27 mouse cellular contexts compared by ENCODE assay signal in the genomic region with DNA sequence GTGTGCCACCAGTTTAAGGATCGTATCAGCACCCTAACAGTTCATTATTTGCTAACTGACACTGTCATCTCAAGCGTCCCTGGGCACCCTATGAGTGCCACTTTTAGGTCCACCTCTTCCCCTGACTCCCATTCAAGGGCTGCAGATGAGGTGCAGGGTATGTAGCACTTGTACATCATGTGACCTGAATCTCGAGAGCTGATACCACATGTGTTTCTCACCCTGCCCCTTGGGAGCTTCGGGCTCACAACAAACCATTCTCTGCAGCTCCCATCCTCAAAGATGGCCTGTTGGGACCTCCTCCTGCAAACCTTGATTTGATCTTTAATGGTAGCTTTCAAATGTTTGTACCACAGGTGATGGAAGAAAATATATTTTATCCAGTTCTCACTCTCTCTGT.
"Had no signal": no experiment of that assay in that cellular context is flagged by ENCODE, and none has a peak within 500 bp of the region (broad histone marks: within the 10 kb centered on the region; RNA-seq: fewer than 3 reads in every experiment).

No protein-coding gene starts in this region.

- H3K4me2 ChIP-seq: heart, embryonic 11.5 days; heart, embryonic 12.5 days; heart, embryonic 13.5 days; heart, embryonic 15.5 days; hindbrain, embryonic 12.5 days; hindbrain, embryonic 13.5 days; hindbrain, embryonic 14.5 days; hindbrain, embryonic 15.5 days; intestine, embryonic 15.5 days; kidney, embryonic 15.5 days had no signal

- H3K4me3 ChIP-seq: heart, embryonic 12.5 days; heart, embryonic 13.5 days; heart, embryonic 15.5 days; hindbrain, embryonic 10.5 days; hindbrain, embryonic 12.5 days; hindbrain, embryonic 13.5 days; hindbrain, embryonic 15.5 days; intestine, embryonic 15.5 days; kidney, embryonic 15.5 days; layer of hippocampus, adult 2 months; left cerebral cortex, adult 2 months had no signal

- H3K9me3 ChIP-seq: heart, embryonic 12.5 days; heart, embryonic 13.5 days; heart, embryonic 15.5 days; hindbrain, embryonic 10.5 days; hindbrain, embryonic 12.5 days; hindbrain, embryonic 13.5 days; hindbrain, embryonic 15.5 days; intestine, embryonic 15.5 days; kidney, embryonic 15.5 days had no signal

- H3K36me3 ChIP-seq: heart, embryonic 12.5 days; heart, embryonic 13.5 days; heart, embryonic 15.5 days; hindbrain, embryonic 10.5 days; hindbrain, embryonic 12.5 days; hindbrain, embryonic 13.5 days; hindbrain, embryonic 15.5 days; intestine, embryonic 15.5 days; kidney, embryonic 15.5 days had no signal

- H3K9ac ChIP-seq: heart, embryonic 12.5 days; heart, embryonic 13.5 days; heart, embryonic 15.5 days; hindbrain, embryonic 12.5 days; hindbrain, embryonic 13.5 days; hindbrain, embryonic 14.5 days; hindbrain, embryonic 15.5 days; intestine, embryonic 15.5 days; kidney, embryonic 15.5 days had no signal

- DNase-seq: heart, postnatal 10 days; heart, postnatal 14 days; heart, postnatal 36 days; heart, postnatal 4 days; kidney, adult 11 months; kidney, adult 18-20 months; kidney, adult 8-10 months; kidney, postnatal 10 days; kidney, postnatal 25 days; kidney, postnatal 4 days; layer of hippocampus, adult 9-11 months; layer of hippocampus, postnatal 36 days had no signal

- H3K27me3 ChIP-seq: heart, embryonic 12.5 days; heart, embryonic 13.5 days; heart, embryonic 15.5 days; hindbrain, embryonic 12.5 days; hindbrain, embryonic 13.5 days; hindbrain, embryonic 15.5 days; intestine, embryonic 15.5 days; kidney, embryonic 15.5 days had no signal

- H3K27ac ChIP-seq: heart, embryonic 13.5 days; heart, embryonic 15.5 days; hindbrain, embryonic 10.5 days; hindbrain, embryonic 12.5 days; hindbrain, embryonic 13.5 days; hindbrain, embryonic 14.5 days; hindbrain, embryonic 15.5 days; hindbrain, postnatal 0 days; intestine, embryonic 15.5 days; kidney, embryonic 15.5 days; kidney, postnatal 0 days; layer of hippocampus, adult 2 months; left cerebral cortex, adult 2 months had no signal

- H3K4me1 ChIP-seq: heart, embryonic 15.5 days; hindbrain, embryonic 10.5 days; hindbrain, embryonic 12.5 days; hindbrain, embryonic 13.5 days; hindbrain, embryonic 15.5 days had no signal
